Mouse (Mus musculus): Measurements from ENCODE around the gene Jpt1. TPM values are rescaled to one million over a fixed set of nuclear protein-coding genes. Genes with fewer than 3 reads are reported as not detected.

Gene Jpt1
- total and polyA plus RNA-seq, 2 experiments, result 14.1 to 28.4 TPM

GRCm38 (mm10) chr11:115464851-115465250 lies 49.3 kb downstream of the Jpt1 start:
- no peak for DNase-seq (ENCODE audit: extremely low read depth, low read depth, low spot score)
- H3K4me1 ChIP-seq (ENCODE audit: control insufficient read depth, insufficient read depth, low read length), result peaks cover 12% of the 10 kb centered on the region
- no peak overlapping the region for H3K27ac ChIP-seq (replicated peaks; ENCODE audit: insufficient read depth, low read depth, low read length)
- H3K27me3 ChIP-seq (ENCODE audit: control insufficient read depth, insufficient read depth, low read length), result no peaks in the 10 kb centered on the region
- no peaks in the 10 kb centered on the region for H3K36me3 ChIP-seq (ENCODE audit: control insufficient read depth, insufficient read depth, low read length)
- H3K9ac ChIP-seq (ENCODE audit: low read depth, low read length), result no peak overlapping the region
- H3K79me2 ChIP-seq (ENCODE audit: control insufficient read depth, insufficient read depth, low read length), result no peaks in the 10 kb centered on the region
- H3K4me3 ChIP-seq (ENCODE audit: insufficient read depth, low read depth, low read length), result no peak overlapping the region
- WGBS, result 93% methylated on average over 8 of the region's 8 CpGs
- TF ChIP-seq POLR2A (IDR thresholded peaks at IDR 0.05; ENCODE audit: extremely low read depth, insufficient read depth, low read length), result no peak
- no peak for TF ChIP-seq CTCF (IDR thresholded peaks at IDR 0.05; ENCODE audit: low read depth, low read length)

- no peak overlapping the region for H3K27ac ChIP-seq (replicated peaks; ENCODE audit: insufficient read depth, low read depth, low read length)
- H3K4me1 ChIP-seq (ENCODE audit: control insufficient read depth, insufficient read depth, low read length), result peaks cover 17% of the 10 kb centered on the region
- H3K27me3 ChIP-seq (ENCODE audit: control insufficient read depth, insufficient read depth, low read length), result no peaks in the 10 kb centered on the region
- H3K79me2 ChIP-seq (ENCODE audit: control insufficient read depth, insufficient read depth, low read length), result no peaks in the 10 kb centered on the region
- DNase-seq (ENCODE audit: extremely low read depth, low read depth, low spot score), result peak; percentile 33
- peak overlapping the region; percentile 58; the same call in 1 of the 2 replicates for H3K4me3 ChIP-seq (ENCODE audit: insufficient read depth, low read depth, low read length)
- H3K9ac ChIP-seq (ENCODE audit: low read depth, low read length), result no peak overlapping the region
- 48% methylated on average over 11 of the region's 11 CpGs for WGBS
- TF ChIP-seq CTCF (IDR thresholded peaks at IDR 0.05; ENCODE audit: low read depth, low read length) (no peak), POLR2A (IDR thresholded peaks at IDR 0.05; ENCODE audit: extremely low read depth, insufficient read depth, low read length) (no peak)
- no peaks in the 10 kb centered on the region for H3K36me3 ChIP-seq (ENCODE audit: control insufficient read depth, insufficient read depth, low read length)
Measured at GRCm38 (mm10) chr11:115463397-115463796, 50.8 kb downstream of the Jpt1 start.

- 32% methylated on average over 16 of the region's 16 CpGs for WGBS
- TF ChIP-seq POLR2A (IDR thresholded peaks at IDR 0.05; ENCODE audit: extremely low read depth, insufficient read depth, low read length) (0 out of 2 replicates have a peak, but pooled peaks have one; percentile 27), CTCF (IDR thresholded peaks at IDR 0.05; ENCODE audit: low read depth, low read length) (peak; percentile 15; the same call in 1 of the 2 replicates)
- peak within 1 kb of the TSS; percentile 58 for H3K4me3 ChIP-seq (ENCODE audit: insufficient read depth, low read depth, low read length)
- H3K9ac ChIP-seq (ENCODE audit: low read depth, low read length), result peak within 1 kb of the TSS; percentile 75
- peak within 1 kb of the TSS; percentile 83 for H3K27ac ChIP-seq (replicated peaks; ENCODE audit: insufficient read depth, low read depth, low read length)
- H3K36me3 ChIP-seq (ENCODE audit: control insufficient read depth, insufficient read depth, low read length), result no peaks in the 10 kb centered on the region
- DNase-seq (ENCODE audit: extremely low read depth, low read depth, low spot score), result peak; percentile 91
- H3K4me1 ChIP-seq (ENCODE audit: control insufficient read depth, insufficient read depth, low read length), result peaks cover 21% of the 10 kb centered on the region
- no peaks in the 10 kb centered on the region for H3K79me2 ChIP-seq (ENCODE audit: control insufficient read depth, insufficient read depth, low read length)
- H3K27me3 ChIP-seq (ENCODE audit: control insufficient read depth, insufficient read depth, low read length), result no peaks in the 10 kb centered on the region
Measured at GRCm38 (mm10) chr11:115462243-115462891, 51.8 kb downstream of the Jpt1 start, which contains the start of gene Slc16a5. Gene Slc16a5 (plus strand): TSS chr11:115462474.

GRCm38 (mm10) chr11:115461846-115462242 lies 52.3 kb downstream of the Jpt1 start:
- TF ChIP-seq POLR2A (IDR thresholded peaks at IDR 0.05; ENCODE audit: extremely low read depth, insufficient read depth, low read length) (no peak), CTCF (IDR thresholded peaks at IDR 0.05; ENCODE audit: low read depth, low read length) (no peak)
- no peak for DNase-seq (ENCODE audit: extremely low read depth, low read depth, low spot score)
- WGBS, result 21% methylated on average over 5 of the region's 5 CpGs
- Histone ChIP-seq H3K4me3 (ENCODE audit: insufficient read depth, low read depth, low read length) (peak overlapping the region; percentile 46; the same call in 1 of the 2 replicates), H3K79me2 (ENCODE audit: control insufficient read depth, insufficient read depth, low read length) (no peaks in the 10 kb centered on the region), H3K9ac (ENCODE audit: low read depth, low read length) (peak overlapping the region; percentile 75), H3K36me3 (ENCODE audit: control insufficient read depth, insufficient read depth, low read length) (no peaks in the 10 kb centered on the region), H3K27ac (replicated peaks; ENCODE audit: insufficient read depth, low read depth, low read length) (peak overlapping the region; percentile 83), H3K27me3 (ENCODE audit: control insufficient read depth, insufficient read depth, low read length) (no peaks in the 10 kb centered on the region), H3K4me1 (ENCODE audit: control insufficient read depth, insufficient read depth, low read length) (peaks cover 24% of the 10 kb centered on the region)

- Histone ChIP-seq H3K27ac (replicated peaks; ENCODE audit: insufficient read depth, low read depth, low read length) (no peak overlapping the region), H3K27me3 (ENCODE audit: control insufficient read depth, insufficient read depth, low read length) (no peaks in the 10 kb centered on the region), H3K9ac (ENCODE audit: low read depth, low read length) (no peak overlapping the region), H3K36me3 (ENCODE audit: control insufficient read depth, insufficient read depth, low read length) (no peaks in the 10 kb centered on the region), H3K79me2 (ENCODE audit: control insufficient read depth, insufficient read depth, low read length) (no peaks in the 10 kb centered on the region), H3K4me3 (ENCODE audit: insufficient read depth, low read depth, low read length) (no peak overlapping the region), H3K4me1 (ENCODE audit: control insufficient read depth, insufficient read depth, low read length) (peaks cover 24% of the 10 kb centered on the region)
- TF ChIP-seq CTCF (IDR thresholded peaks at IDR 0.05; ENCODE audit: low read depth, low read length) (no peak), POLR2A (IDR thresholded peaks at IDR 0.05; ENCODE audit: extremely low read depth, insufficient read depth, low read length) (no peak)
- 81% methylated on average over 8 of the region's 8 CpGs for WGBS
- no peak for DNase-seq (ENCODE audit: extremely low read depth, low read depth, low spot score)
Measured at GRCm38 (mm10) chr11:115460976-115461375, 53.2 kb downstream of the Jpt1 start.

GRCm38 (mm10) chr11:115457405-115457804 lies 56.8 kb downstream of the Jpt1 start:
- H3K4me3 ChIP-seq (ENCODE audit: insufficient read depth, low read depth, low read length), result no peak overlapping the region

More at GRCm38 (mm10) chr11:115457405-115457804, 56.8 kb downstream of the Jpt1 start:
- Histone ChIP-seq H3K27ac (replicated peaks; ENCODE audit: insufficient read depth, low read depth, low read length) (0 out of 2 replicates have a peak overlapping the region, but pooled peaks have one; percentile 19), H3K4me1 (ENCODE audit: control insufficient read depth, insufficient read depth, low read length) (peaks cover 19% of the 10 kb centered on the region), H3K27me3 (ENCODE audit: control insufficient read depth, insufficient read depth, low read length) (no peaks in the 10 kb centered on the region), H3K79me2 (ENCODE audit: control insufficient read depth, insufficient read depth, low read length) (no peaks in the 10 kb centered on the region), H3K9ac (ENCODE audit: low read depth, low read length) (no peak overlapping the region), H3K36me3 (ENCODE audit: control insufficient read depth, insufficient read depth, low read length) (no peaks in the 10 kb centered on the region)
- WGBS, result 30% methylated on average over 6 of the region's 6 CpGs
- TF ChIP-seq POLR2A (IDR thresholded peaks at IDR 0.05; ENCODE audit: extremely low read depth, insufficient read depth, low read length) (no peak), CTCF (IDR thresholded peaks at IDR 0.05; ENCODE audit: low read depth, low read length) (no peak)
- DNase-seq (ENCODE audit: extremely low read depth, low read depth, low spot score), result peak; percentile 78
